Mouse (Mus musculus) olfactory bulb, adult 2 months (tissue): ENCODE measurements around the gene Srsf7. TPM values are rescaled to one million over a fixed set of nuclear protein-coding genes. Genes with fewer than 3 reads are reported as not detected.
A peak's percentile ranks its signal among the peaks of the same experiment; 100 is the strongest.

ENCODE experiments used
- H3K27ac ChIP-seq: fragments of 200-500 bp; 2 replicates; pipeline ENCODE4 v1.5.1; 2012; ENCODE audit warnings: low read depth, low read length; ENCODE audit not compliant: insufficient read depth
- H3K4me1 ChIP-seq: fragments of 200-500 bp; 2 replicates; pipeline ENCODE4 v1.6.1; 2012; ENCODE audit warnings: low read length; ENCODE audit not compliant: control insufficient read depth, insufficient read depth
- H3K4me3 ChIP-seq: fragments of 200-500 bp; 2 replicates; pipeline ENCODE4 v1.5.1; 2012; ENCODE audit warnings: mild to moderate bottlenecking, low read depth, low read length, moderate library complexity; ENCODE audit not compliant: insufficient read depth
- CTCF ChIP-seq: fragments of 200-500 bp; IDR thresholded peaks from 2 replicates; pipeline ENCODE4 v1.5.1; 2012; ENCODE audit warnings: low read depth, mild to moderate bottlenecking, low read length, moderate library complexity; ENCODE audit not compliant: insufficient read depth
- POLR2A ChIP-seq: fragments of 200-500 bp; IDR thresholded peaks from 2 replicates; pipeline ENCODE4 v1.6.1; 2012; ENCODE audit warnings: mild to moderate bottlenecking, low read depth, low read length, moderate library complexity; ENCODE audit not compliant: insufficient read depth
- whole genome bisulfite sequencing: fragments of 180-500 bp; shearing (Covaris S2); methylation state at CpG from one replicate; pipeline ENCODE4 v1.1.7; 2018; 5-methylcytosine and 5-hydroxymethylcytosine counted together
- polyA plus RNA-seq: library from polyadenylated mRNA; stranded (reverse); fragments of >200 nt; gene quantifications from 2 replicates; pipeline ENCODE4 v1.2.4, GENCODE M21; 2012; ENCODE audit warnings: low replicate concordance; ENCODE audit not compliant: missing spikeins, insufficient read depth, insufficient read length

Gene Srsf7
- polyA plus RNA-seq, 1 experiment, result not detected

- no peak overlapping the region for H3K27ac ChIP-seq
- peaks cover 25% of the 10 kb centered on the region for H3K4me1 ChIP-seq
- H3K4me3 ChIP-seq, result no peak overlapping the region
- TF ChIP-seq CTCF (no peak), POLR2A (no peak)
- WGBS, result 86% methylated on average over 4 of the region's 4 CpGs
These were observed 39.7 kb downstream of the Srsf7 start for GRCm38 (mm10) chr17:80167436-80167835.

GRCm38 (mm10) chr17:80166346-80166745, 40.8 kb downstream of the Srsf7 start:
- peaks cover 25% of the 10 kb centered on the region for H3K4me1 ChIP-seq
- no peak overlapping the region for H3K27ac ChIP-seq
- 65% methylated on average over 6 of the region's 6 CpGs for WGBS
- H3K4me3 ChIP-seq, result no peak overlapping the region
- TF ChIP-seq POLR2A, result no peak
- no peak for TF ChIP-seq CTCF

- H3K27ac ChIP-seq, result peak overlapping the region; percentile 22
- H3K4me1 ChIP-seq, result peaks cover 25% of the 10 kb centered on the region
- TF ChIP-seq POLR2A, result no peak
- no peak for TF ChIP-seq CTCF
- no peak overlapping the region for H3K4me3 ChIP-seq
- 21% methylated on average over 6 of the region's 6 CpGs for WGBS
These were observed 41.4 kb downstream of the Srsf7 start for GRCm38 (mm10) chr17:80165741-80166140.

GRCm38 (mm10) chr17:80163991-80164390, 43.1 kb downstream of the Srsf7 start:
- Histone ChIP-seq H3K4me1 (peaks cover 23% of the 10 kb centered on the region), H3K27ac (no peak overlapping the region), H3K4me3 (no peak overlapping the region)
- 81% methylated on average over 8 of the region's 8 CpGs for WGBS
- TF ChIP-seq CTCF (no peak), POLR2A (no peak)

GRCm38 (mm10) chr17:80160454-80160853, 46.7 kb downstream of the Srsf7 start:
- no peak overlapping the region for H3K4me3 ChIP-seq
- H3K4me1 ChIP-seq, result peaks cover under 1% of the 10 kb centered on the region; the same call in 1 of the 2 replicates
- WGBS, result 36% methylated on average over 5 of the region's 5 CpGs
- TF ChIP-seq CTCF (no peak), POLR2A (no peak)
- no peak overlapping the region for H3K27ac ChIP-seq

- 98% methylated on average over 6 of the region's 6 CpGs for WGBS
- Histone ChIP-seq H3K27ac (no peak overlapping the region), H3K4me1 (no peaks in the 10 kb centered on the region), H3K4me3 (no peak overlapping the region)
- TF ChIP-seq POLR2A (no peak), CTCF (no peak)
These were observed 49.6 kb downstream of the Srsf7 start for GRCm38 (mm10) chr17:80157489-80157888.

- Histone ChIP-seq H3K27ac (no peak overlapping the region), H3K4me1 (no peaks in the 10 kb centered on the region), H3K4me3 (no peak overlapping the region)
- WGBS, result 94% methylated on average over 8 of the region's 8 CpGs
- TF ChIP-seq CTCF (no peak), POLR2A (no peak)
These were observed 50.2 kb downstream of the Srsf7 start for GRCm38 (mm10) chr17:80156905-80157304.

GRCm38 (mm10) chr17:80153631-80154030, 53.5 kb downstream of the Srsf7 start:
- TF ChIP-seq CTCF (no peak), POLR2A (no peak)
- H3K4me1 ChIP-seq, result 0 out of 2 replicates have a peak, but pooled peaks cover under 1% of the 10 kb centered on the region
- WGBS, result 58% methylated on average over 2 of the region's 2 CpGs
- no peak overlapping the region for H3K4me3 ChIP-seq
- H3K27ac ChIP-seq, result no peak overlapping the region

- 85% methylated on average over 12 of the region's 12 CpGs for WGBS
- no peak overlapping the region for H3K27ac ChIP-seq
- H3K4me3 ChIP-seq, result no peak overlapping the region
- TF ChIP-seq CTCF, result no peak
- TF ChIP-seq POLR2A, result no peak
- H3K4me1 ChIP-seq, result peaks cover 7% of the 10 kb centered on the region
These were observed 54.1 kb downstream of the Srsf7 start for GRCm38 (mm10) chr17:80152767-80153630.
